Mouse (Mus musculus): ENCODE measurements at regions not wholly inside any gene's neighbourhood (a gene's known extent, or its start where the extent isn't known, plus 50 kb on each side); places are given as distances from the start of the nearest gene placed in this dataset.

GRCm38 (mm10) chr2:11355594-11355993, 183.7 kb downstream of the Prkcq start:
- no peaks in the 10 kb centered on the region for H3K9me3 ChIP-seq (replicated peaks; ENCODE audit: insufficient read depth, low read length)
- no peak for DNase-seq (ENCODE audit: low read depth, low spot score)
- no peak overlapping the region for H3K27ac ChIP-seq (ENCODE audit: control insufficient read depth, low read depth, low read length)
- H3K9ac ChIP-seq (ENCODE audit: control insufficient read depth, low read depth, low read length, poor library complexity, severe bottlenecking), result no peak overlapping the region
- H3K79me2 ChIP-seq (ENCODE audit: control insufficient read depth, insufficient read depth, low read length, poor library complexity), result no peaks in the 10 kb centered on the region
- H3K4me1 ChIP-seq (ENCODE audit: control insufficient read depth in 1 of 2, insufficient read depth in 2 of 2, low read length in 2 of 2), result peaks cover 8 to 13% of the 10 kb centered on the region in 2 experiments; a peak in 3 of 4 replicates
- no peaks in the 10 kb centered on the region for H3K27me3 ChIP-seq (ENCODE audit: control insufficient read depth in 1 of 2, insufficient read depth in 2 of 2, low read length in 2 of 2)
- no peak overlapping the region for H3K4me3 ChIP-seq (ENCODE audit: control insufficient read depth in 1 of 2, insufficient read depth in 1 of 2, low read depth in 2 of 2, low read length in 2 of 2)
- H3K36me3 ChIP-seq (ENCODE audit: control insufficient read depth in 1 of 2, insufficient read depth in 2 of 2, low read length in 2 of 2), result peaks cover 0 to 3% of the 10 kb centered on the region in 2 experiments; a peak in 2 of 4 replicates
- TF ChIP-seq POLR2A (IDR thresholded peaks at IDR 0.05; ENCODE audit: control insufficient read depth in 1 of 2, insufficient read depth in 1 of 2, low read depth in 1 of 2, low read length in 2 of 2, poor library complexity in 1 of 2) (no peak), CHD2 (IDR thresholded peaks at IDR 0.05; ENCODE audit: low read length) (no peak), MYB (IDR thresholded peaks at IDR 0.05; ENCODE audit: low read depth, low read length) (no peak), MAX (IDR thresholded peaks at IDR 0.05; ENCODE audit: low read length) (no peak), MEF2A (IDR thresholded peaks at IDR 0.05; ENCODE audit: extremely low read depth, insufficient replicate concordance, low read depth, low read length, poor library complexity, severe bottlenecking) (no peak), ZMIZ1 (IDR thresholded peaks at IDR 0.05; ENCODE audit: low read depth, low read length) (no peak), ZNF384 (IDR thresholded peaks at IDR 0.05; ENCODE audit: low read depth, low read length) (no peak), GATA1 (IDR thresholded peaks at IDR 0.05; ENCODE audit: low read depth, low read length) (no peak), MAFK (IDR thresholded peaks at IDR 0.05; ENCODE audit: borderline replicate concordance, low read depth, low read length) (no peak), ZC3H11A (IDR thresholded peaks at IDR 0.05; ENCODE audit: low read depth, low read length) (no peak), MAZ (IDR thresholded peaks at IDR 0.05; ENCODE audit: low read depth, low read length) (no peak), E2F4 (IDR thresholded peaks at IDR 0.05; ENCODE audit: borderline replicate concordance, low read depth, low read length) (no peak), SMC3 (IDR thresholded peaks at IDR 0.05; ENCODE audit: low read depth, low read length) (no peak), POLR2AphosphoS5 (IDR thresholded peaks at IDR 0.05; ENCODE audit: borderline replicate concordance, low read depth, low read length) (no peak)
